ENCODE assay signal across 11 mouse cellular contexts in the genomic region with DNA sequence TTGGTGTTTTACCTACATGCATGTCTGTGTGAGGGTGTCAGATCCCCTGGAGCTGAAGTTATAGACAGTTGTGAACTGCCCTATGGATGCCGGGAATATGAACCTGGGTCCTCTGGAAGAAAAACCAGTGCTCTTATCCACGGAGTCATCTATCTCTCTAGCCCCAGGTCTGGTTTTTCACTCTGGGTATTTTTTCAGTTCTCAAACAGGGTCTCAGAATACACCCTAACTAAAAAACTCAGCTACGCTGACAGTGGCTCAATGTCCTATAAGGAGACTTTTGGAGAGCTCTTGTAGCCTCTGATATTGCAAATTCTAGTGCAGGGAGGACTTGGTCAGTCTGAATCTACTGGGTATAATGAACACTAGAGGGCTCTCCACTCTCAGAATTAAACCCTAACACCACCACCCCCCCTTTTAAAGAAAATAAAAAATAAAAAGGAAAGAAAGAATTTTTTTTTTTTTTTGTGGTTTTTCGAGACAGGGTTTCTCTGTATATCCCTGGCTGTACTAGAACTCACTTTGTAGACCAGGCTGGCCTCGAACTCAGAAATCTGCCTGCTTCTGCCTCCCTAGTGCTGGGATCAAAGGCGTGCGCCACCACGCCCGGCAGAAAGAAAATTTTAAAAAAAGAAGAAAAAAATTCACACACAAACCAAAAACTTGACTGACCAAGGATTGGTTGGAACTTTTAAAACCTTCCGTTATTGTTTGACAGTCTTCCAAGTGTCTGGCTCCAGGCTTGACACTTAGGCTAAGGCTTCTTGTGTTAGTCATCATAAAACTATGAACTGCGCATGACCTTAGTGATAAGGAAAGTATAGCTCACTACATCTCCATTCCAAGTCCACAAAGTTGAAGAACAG. TPM values are rescaled to one million over a fixed set of nuclear protein-coding genes. Genes with fewer than 3 reads are reported as not detected.
DNase-seq lines count a peak whose midpoint lies in the region; TF ChIP-seq lines count a peak whose summit lies in the region.
"Had no signal": no experiment of that assay in that cellular context is flagged by ENCODE, and none has a peak within 500 bp of the region (broad histone marks: within the 10 kb centered on the region; RNA-seq: fewer than 3 reads in every experiment).

No protein-coding gene starts in this region.

- dilution Hi-C loops in CH12.LX (cut with MboI; ENCODE audit: extremely low pct_ligation_motif_present, extremely low pct_unique_long_range_greater_than_20kb, low sequenced_read_pairs): no loop called here

- H3K4me1 ChIP-seq in CH12.LX (ENCODE audit: control insufficient read depth in 1 of 2, insufficient read depth in 2 of 2): peaks cover 7 to 20% of the 10 kb centered on the region in 2 experiments

- peak overlapping the region; percentile 58; the same call in 1 of the 2 replicates for H3K9ac ChIP-seq in CH12.LX (ENCODE audit: insufficient read depth, low read depth)
- H3K9ac ChIP-seq: embryonic facial prominence, embryonic 12.5 days had no signal

- H3K36me3 ChIP-seq in CH12.LX (replicated peaks in 1 of 2; ENCODE audit: control insufficient read depth in 1 of 2, insufficient read depth in 1 of 2, low read length in 1 of 2): peaks cover 7 to 22% of the 10 kb centered on the region in 2 experiments
- H3K36me3 ChIP-seq: embryonic facial prominence, embryonic 12.5 days had no signal

- H3K27me3 ChIP-seq in CH12.LX (replicated peaks): no peaks in the 10 kb centered on the region
- H3K27me3 ChIP-seq: embryonic facial prominence, embryonic 12.5 days had no signal

- peak; percentile 46 for DNase-seq in embryo, embryonic 10.5 days (ENCODE audit: low spot score)
- no peak for DNase-seq in embryo, embryonic 10 days (ENCODE audit: low spot score)
- no peak for DNase-seq in layer of hippocampus, adult 2 months (ENCODE audit: low spot score in 2 of 2)
- DNase-seq in layer of hippocampus, postnatal 36 days: no peak
- DNase-seq in CH12.LX (ENCODE audit: extremely low read depth): peak; percentile 65
- DNase-seq in induced T-regulatory cell, adult 2 months (ENCODE audit: low read depth): peak; percentile 67
- no peak for DNase-seq in adrenal gland, postnatal 4 days (ENCODE audit: low spot score in 2 of 2)
- no peak for DNase-seq in adrenal gland, postnatal 36 days
- DNase-seq: adrenal gland, postnatal 14 days had no signal

- H3K9me3 ChIP-seq in CH12.LX (replicated peaks; ENCODE audit: low read length): no peaks in the 10 kb centered on the region
- H3K9me3 ChIP-seq: embryonic facial prominence, embryonic 12.5 days had no signal

- TF ChIP-seq RAD21 in CH12.LX (IDR thresholded peaks at IDR 0.05; ENCODE audit: low read depth, low read length): peak; percentile 76

- H3K27ac ChIP-seq in layer of hippocampus, adult 2 months: no peak overlapping the region
- no peak overlapping the region for H3K27ac ChIP-seq in CH12.LX (ENCODE audit: insufficient read depth, low read depth)
- H3K27ac ChIP-seq: embryonic facial prominence, embryonic 12.5 days had no signal

- peak; percentile 81 for TF ChIP-seq CTCF in layer of hippocampus, adult 2 months (conservative IDR thresholded peaks at IDR 0.05)
- TF ChIP-seq CTCF in CH12.LX (conservative IDR thresholded peaks at IDR 0.05 in 1 of 2, IDR thresholded peaks at IDR 0.05 in 1 of 2; ENCODE audit: low read depth in 2 of 2, low read length in 2 of 2): peak in 1 of 2 experiments; percentile 86; a peak in 2 of 4 replicates

- no peak for TF ChIP-seq EP300 in CH12.LX (IDR thresholded peaks at IDR 0.05; ENCODE audit: low read length)

- TF ChIP-seq POLR2A in CH12.LX (IDR thresholded peaks at IDR 0.05; ENCODE audit: low read depth, low read length): no peak

- in situ Hi-C loops in CH12.LX (cut with MboI; ENCODE audit: low pct_ligation_motif_present, low pct_unique_long_range_greater_than_20kb, low sequenced_read_pairs): no loop called here

- no peak overlapping the region for H3K4me3 ChIP-seq in layer of hippocampus, adult 2 months
- no peak overlapping the region for H3K4me3 ChIP-seq in CH12.LX (replicated peaks in 1 of 3; ENCODE audit: low read depth in 2 of 3, low read length in 2 of 3, poor library complexity in 1 of 3)
- H3K4me3 ChIP-seq: embryonic facial prominence, embryonic 12.5 days had no signal

- H3K4me2 ChIP-seq in CH12.LX (ENCODE audit: insufficient read depth, low read depth, poor library complexity, severe bottlenecking): peak overlapping the region; percentile 69
- H3K4me2 ChIP-seq: embryonic facial prominence, embryonic 12.5 days had no signal

- H3K79me2 ChIP-seq in CH12.LX (replicated peaks; ENCODE audit: control insufficient read depth, extremely low read depth, insufficient read depth, poor library complexity, severe bottlenecking): peaks cover 26% of the 10 kb centered on the region

TF ChIP-seq in CH12.LX, 34 proteins besides CTCF, POLR2A, EP300 and RAD21:
- TF ChIP-seq ZC3H11A (IDR thresholded peaks at IDR 0.05; ENCODE audit: low read depth, low read length): no peak
- TF ChIP-seq NRF1 (IDR thresholded peaks at IDR 0.05; ENCODE audit: low read depth, low read length): no peak
- peak; percentile 66 for TF ChIP-seq SMC3 (IDR thresholded peaks at IDR 0.05; ENCODE audit: low read depth, low read length)
- TF ChIP-seq ZNF384 (IDR thresholded peaks at IDR 0.05; ENCODE audit: low read depth, low read length): peak; percentile 89
- TF ChIP-seq SIN3A (IDR thresholded peaks at IDR 0.05; ENCODE audit: low read length): no peak

RNA-seq across cellular contexts. Expression of a gene that starts 1.6 kb away (rescaled TPM):
- 10 to 100 TPM; 79.7 to 87.4 TPM for total RNA-seq in layer of hippocampus, adult 2 months (2021)
- total RNA-seq in layer of hippocampus, postnatal 36 days (2021): 10 to 100 TPM; 87.5 to 92.0 TPM
- 103 and 132 TPM in 2 replicates for total RNA-seq in CH12.LX (2012; rRNA removed)
- total RNA-seq in CH12.LX (2014; rRNA removed): 58.5 and 59.4 TPM in 2 replicates
- polyA plus RNA-seq in CH12.LX (2012; ENCODE audit: insufficient read length, low read depth): 148 and 181 TPM in 2 replicates
- total RNA-seq in adrenal gland, postnatal 4 days (2021): 10 to 100 TPM; 76.4 to 85.9 TPM
- 10 to 100 TPM; 75.5 to 84.3 TPM for total RNA-seq in adrenal gland, postnatal 36 days (2021)

RNA-seq across cellular contexts. Expression of a gene that starts 13.0 kb away (rescaled TPM):
- 1 to 10 TPM; 6.4 to 6.9 TPM for total RNA-seq in layer of hippocampus, adult 2 months (2021)
- 1 to 10 TPM; 7.2 to 7.6 TPM for total RNA-seq in layer of hippocampus, postnatal 36 days (2021)
- total RNA-seq in CH12.LX (2012; rRNA removed) (3.8 and 6.3 TPM in 2 replicates), CH12.LX (2014; rRNA removed) (5.8 and 9.4 TPM in 2 replicates)
- polyA plus RNA-seq in CH12.LX (2012; ENCODE audit: insufficient read length, low read depth): 5.7 and 6.0 TPM in 2 replicates
- total RNA-seq in adrenal gland, postnatal 4 days (2021): 1 to 10 TPM; 1.1 to 1.9 TPM
- 1 to 10 TPM; 2.1 to 2.4 TPM for total RNA-seq in adrenal gland, postnatal 36 days (2021)

RNA-seq across cellular contexts. Expression of a gene that starts 33.6 kb away (rescaled TPM):
- 100 to 1,000 TPM; 207 to 212 TPM for total RNA-seq in layer of hippocampus, adult 2 months (2021)
- total RNA-seq in layer of hippocampus, postnatal 36 days (2021): 100 to 1,000 TPM; 198 to 206 TPM
- total RNA-seq in CH12.LX (2012; rRNA removed) (2.9 and 4.3 TPM in 2 replicates), CH12.LX (2014; rRNA removed) (2.3 and 2.5 TPM in 2 replicates)
- 5.7 and 7.0 TPM in 2 replicates for polyA plus RNA-seq in CH12.LX (2012; ENCODE audit: insufficient read length, low read depth)
- 10 to 100 TPM; 28.6 to 34.5 TPM for total RNA-seq in adrenal gland, postnatal 4 days (2021)
- 10 to 100 TPM; 10.2 to 13.3 TPM for total RNA-seq in adrenal gland, postnatal 36 days (2021)

RNA-seq across cellular contexts. Expression of a gene that starts 43.7 kb away (rescaled TPM):
- total RNA-seq in layer of hippocampus, adult 2 months (2021): 1 to 10 TPM; 6.7 to 9.5 TPM
- total RNA-seq in layer of hippocampus, postnatal 36 days (2021): 10 to 100 TPM in 1 of 2 experiments, 1 to 10 TPM in 1; 8.0 to 10.1 TPM
- total RNA-seq in CH12.LX (2012; rRNA removed) (0.13 TPM in 1 of 2 replicates, not detected in the other), CH12.LX (2014; rRNA removed) (not detected in 2 replicates)
- 0.11 and 0.14 TPM in 2 replicates for polyA plus RNA-seq in CH12.LX (2012; ENCODE audit: insufficient read length, low read depth)
- under 1 TPM; 0.48 to 0.87 TPM for total RNA-seq in adrenal gland, postnatal 4 days (2021)
- total RNA-seq in adrenal gland, postnatal 36 days (2021): under 1 TPM; 0.23 to 0.26 TPM
- total RNA-seq: gastrocnemius, postnatal 4 days had no signal

RNA-seq across cellular contexts. Expression of a gene that starts 54.4 kb away (rescaled TPM):
- total RNA-seq in layer of hippocampus, adult 2 months (2021): 10 to 100 TPM; 49.6 to 52.4 TPM
- total RNA-seq in layer of hippocampus, postnatal 36 days (2021): 10 to 100 TPM; 43.7 to 48.8 TPM
- total RNA-seq in CH12.LX (2012; rRNA removed) (1.5 and 2.6 TPM in 2 replicates), CH12.LX (2014; rRNA removed) (0.05 TPM in 1 of 2 replicates, not detected in the other)
- 0.06 and 0.11 TPM in 2 replicates for polyA plus RNA-seq in CH12.LX (2012; ENCODE audit: insufficient read length, low read depth)
- total RNA-seq in adrenal gland, postnatal 4 days (2021): 10 to 100 TPM; 78.0 to 83.3 TPM
- total RNA-seq in adrenal gland, postnatal 36 days (2021): 10 to 100 TPM; 43.8 to 62.6 TPM

Comparison
In these comparisons a context has a peak if more than half of its experiments do, and no peak if none do; other contexts are left out.
1. DNase-seq: peak in embryo, embryonic 10.5 days (single experiment), CH12.LX (single experiment) and induced T-regulatory cell, adult 2 months (single experiment); none in embryo, embryonic 10 days (single experiment), layer of hippocampus, adult 2 months (0 of 2), layer of hippocampus, postnatal 36 days (0 of 2), adrenal gland, postnatal 4 days (0 of 2) and adrenal gland, postnatal 36 days (0 of 2).
2. RNA of a gene that starts 33.6 kb away (total RNA-seq): 207 to 212 TPM in layer of hippocampus, adult 2 months and 198 to 206 TPM in layer of hippocampus, postnatal 36 days; 28.6 to 34.5 TPM in adrenal gland, postnatal 4 days, 10.2 to 13.3 TPM in adrenal gland, postnatal 36 days and 2.3 to 4.3 TPM in CH12.LX; every median in the first group is over 4 times any median in the second.